Mouse (Mus musculus): ENCODE results near the gene Psap. TPM values are rescaled to one million over a fixed set of nuclear protein-coding genes. Genes with fewer than 3 reads are reported as not detected.
A peak's percentile ranks its signal among the peaks of the same experiment; 100 is the strongest.

Psap gene
- polyA plus RNA-seq, 1 experiment = 443 TPM

- TF ChIP-seq POLR2A (IDR thresholded peaks at IDR 0.05; ENCODE audit: low read depth, low read length) (peak; percentile 62; the same call in 1 of the 2 replicates), CTCF (IDR thresholded peaks at IDR 0.05; ENCODE audit: extremely low read depth, insufficient read length, insufficient replicate concordance, low read depth, low read length) (peak; percentile 72)
- Histone ChIP-seq H3K4me1 (ENCODE audit: control insufficient read depth, insufficient read depth, insufficient read length, low read length) (peaks cover 26% of the 10 kb centered on the region), H3K36me3 (ENCODE audit: control insufficient read depth, insufficient read depth, low read length) (no peaks in the 10 kb centered on the region), H3K27ac (ENCODE audit: insufficient read depth, low read depth, low read length) (peak within 1 kb of the TSS; percentile 91), H3K4me3 (ENCODE audit: low read depth, low read length) (peak within 1 kb of the TSS; percentile 72), H3K27me3 (ENCODE audit: control insufficient read depth, insufficient read depth, low read length) (no peaks in the 10 kb centered on the region)
- under 1% methylated on average over 37 of the region's 37 CpGs for WGBS
These were observed 69.4 kb downstream of the Psap start, which contains the start of gene Vsir for GRCm38 (mm10) chr10:60346701-60347405. Gene Vsir, plus strand, starts transcription at chr10:60346851.

GRCm38 (mm10) chr10:60347768-60348610 is 70.6 kb downstream of the Psap start:
- no peak for TF ChIP-seq POLR2A (IDR thresholded peaks at IDR 0.05; ENCODE audit: low read depth, low read length)
- Histone ChIP-seq H3K27me3 (ENCODE audit: control insufficient read depth, insufficient read depth, low read length) (no peaks in the 10 kb centered on the region), H3K36me3 (ENCODE audit: control insufficient read depth, insufficient read depth, low read length) (no peaks in the 10 kb centered on the region), H3K27ac (ENCODE audit: insufficient read depth, low read depth, low read length) (peak overlapping the region; percentile 91), H3K4me3 (ENCODE audit: low read depth, low read length) (peak overlapping the region; percentile 72), H3K4me1 (ENCODE audit: control insufficient read depth, insufficient read depth, insufficient read length, low read length) (peaks cover 30% of the 10 kb centered on the region)
- WGBS = 47% methylated on average over 9 of the region's 9 CpGs

DNA sequence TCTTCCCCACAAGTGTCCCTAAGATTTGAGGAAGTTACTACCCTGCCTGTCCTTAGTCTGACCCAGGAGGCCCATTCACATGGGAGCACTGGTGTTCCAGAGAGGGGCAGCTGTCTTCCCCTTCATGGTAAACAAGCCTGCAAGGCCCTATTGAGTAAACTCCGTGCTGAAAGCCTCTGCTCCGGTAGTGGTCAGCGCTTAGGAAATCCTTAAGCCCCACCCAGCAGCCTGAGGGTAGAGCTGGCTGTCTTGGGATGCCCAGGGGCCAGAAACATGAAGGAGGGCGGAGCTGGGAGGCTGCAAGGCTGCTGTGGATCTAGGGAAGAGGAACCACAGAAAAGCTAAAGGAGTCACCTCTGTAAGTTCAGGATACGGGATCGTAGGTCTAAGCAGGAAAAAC is 71.6 kb downstream of the Psap start:
- H3K36me3 ChIP-seq (ENCODE audit: control insufficient read depth, insufficient read depth, low read length) = no peaks in the 10 kb centered on the region
- peak overlapping the region; percentile 72 for H3K4me3 ChIP-seq (ENCODE audit: low read depth, low read length)
- 57% methylated on average over 6 of the region's 6 CpGs for WGBS
- TF ChIP-seq POLR2A (IDR thresholded peaks at IDR 0.05; ENCODE audit: low read depth, low read length) (no peak), CTCF (IDR thresholded peaks at IDR 0.05; ENCODE audit: extremely low read depth, insufficient read length, insufficient replicate concordance, low read depth, low read length) (no peak)
- no peaks in the 10 kb centered on the region for H3K27me3 ChIP-seq (ENCODE audit: control insufficient read depth, insufficient read depth, low read length)
- peak overlapping the region; percentile 91 for H3K27ac ChIP-seq (ENCODE audit: insufficient read depth, low read depth, low read length)
- H3K4me1 ChIP-seq (ENCODE audit: control insufficient read depth, insufficient read depth, insufficient read length, low read length) = peaks cover 30% of the 10 kb centered on the region

DNA sequence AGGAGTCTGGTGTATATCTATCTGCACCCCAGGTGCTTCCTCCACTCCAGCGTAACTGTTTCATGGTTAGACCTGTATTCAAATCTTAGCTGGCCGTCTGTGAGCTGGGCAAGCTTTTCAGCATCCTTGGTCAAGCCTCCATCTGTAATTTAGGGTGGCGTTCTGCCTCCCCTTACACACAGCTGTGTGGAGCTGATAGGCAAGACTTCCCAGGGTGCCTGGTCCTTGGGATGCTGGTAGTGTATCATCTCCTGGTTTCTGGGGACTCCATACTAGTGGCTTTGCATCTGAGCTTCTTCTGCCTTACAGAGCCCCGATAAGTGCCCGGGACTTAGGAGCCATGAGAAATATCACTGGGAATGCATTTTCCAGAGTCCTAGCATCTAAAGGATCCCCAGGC is 72.2 kb downstream of the Psap start:
- no peak for TF ChIP-seq POLR2A (IDR thresholded peaks at IDR 0.05; ENCODE audit: low read depth, low read length)
- no peak for TF ChIP-seq CTCF (IDR thresholded peaks at IDR 0.05; ENCODE audit: extremely low read depth, insufficient read length, insufficient replicate concordance, low read depth, low read length)
- no peaks in the 10 kb centered on the region for H3K27me3 ChIP-seq (ENCODE audit: control insufficient read depth, insufficient read depth, low read length)
- no peaks in the 10 kb centered on the region for H3K36me3 ChIP-seq (ENCODE audit: control insufficient read depth, insufficient read depth, low read length)
- peak overlapping the region; percentile 8; the same call in 1 of the 2 replicates for H3K4me3 ChIP-seq (ENCODE audit: low read depth, low read length)
- peak overlapping the region; percentile 91 for H3K27ac ChIP-seq (ENCODE audit: insufficient read depth, low read depth, low read length)
- 89% methylated on average over 5 of the region's 5 CpGs for WGBS
- H3K4me1 ChIP-seq (ENCODE audit: control insufficient read depth, insufficient read depth, insufficient read length, low read length) = peaks cover 31% of the 10 kb centered on the region

GRCm38 (mm10) chr10:60350077-60350804 is 72.8 kb downstream of the Psap start:
- H3K27me3 ChIP-seq (ENCODE audit: control insufficient read depth, insufficient read depth, low read length) = no peaks in the 10 kb centered on the region
- TF ChIP-seq CTCF (IDR thresholded peaks at IDR 0.05; ENCODE audit: extremely low read depth, insufficient read length, insufficient replicate concordance, low read depth, low read length) (no peak), POLR2A (IDR thresholded peaks at IDR 0.05; ENCODE audit: low read depth, low read length) (no peak)
- H3K36me3 ChIP-seq (ENCODE audit: control insufficient read depth, insufficient read depth, low read length) = no peaks in the 10 kb centered on the region
- WGBS = 48% methylated on average over 5 of the region's 5 CpGs
- peak overlapping the region; percentile 91 for H3K27ac ChIP-seq (ENCODE audit: insufficient read depth, low read depth, low read length)
- H3K4me1 ChIP-seq (ENCODE audit: control insufficient read depth, insufficient read depth, insufficient read length, low read length) = peaks cover 34% of the 10 kb centered on the region
- no peak overlapping the region for H3K4me3 ChIP-seq (ENCODE audit: low read depth, low read length)

- 3% methylated on average over 3 of the region's 3 CpGs for WGBS
- no peak overlapping the region for H3K4me3 ChIP-seq (ENCODE audit: low read depth, low read length)
- no peaks in the 10 kb centered on the region for H3K36me3 ChIP-seq (ENCODE audit: control insufficient read depth, insufficient read depth, low read length)
- peak overlapping the region; percentile 89 for H3K27ac ChIP-seq (ENCODE audit: insufficient read depth, low read depth, low read length)
- no peaks in the 10 kb centered on the region for H3K27me3 ChIP-seq (ENCODE audit: control insufficient read depth, insufficient read depth, low read length)
- peaks cover 36% of the 10 kb centered on the region for H3K4me1 ChIP-seq (ENCODE audit: control insufficient read depth, insufficient read depth, insufficient read length, low read length)
- TF ChIP-seq CTCF (IDR thresholded peaks at IDR 0.05; ENCODE audit: extremely low read depth, insufficient read length, insufficient replicate concordance, low read depth, low read length) = no peak
- no peak for TF ChIP-seq POLR2A (IDR thresholded peaks at IDR 0.05; ENCODE audit: low read depth, low read length)
These were observed 73.4 kb downstream of the Psap start for GRCm38 (mm10) chr10:60350805-60351167.
